Mouse (Mus musculus) CH12.LX (cell line): Measurements from ENCODE around the gene Krt18. TPM values are rescaled to one million over a fixed set of nuclear protein-coding genes. Genes with fewer than 3 reads are reported as not detected.

Experiments used
- DNase-seq: peaks from one replicate; pipeline ENCODE4 v3.0.0-alpha.2; 2013; ENCODE audit errors: extremely low read depth
- H3K27ac ChIP-seq: 2 replicates; pipeline ENCODE4 v1.5.1; 2012; ENCODE audit warnings: low read depth, mild to moderate bottlenecking, control low read depth, moderate library complexity; ENCODE audit not compliant: insufficient read depth
- H3K27me3 ChIP-seq: replicated peaks from 2 replicates; pipeline ENCODE3; 2012; ENCODE audit warnings: inconsistent platforms
- H3K36me3 ChIP-seq, 2 experiments: replicated peaks in 1 of 2; 2 replicates each; pipeline versions ENCODE3 to v1.6.1; 2012; ENCODE audit warnings: inconsistent platforms in 1 of 2, low read length in 1 of 2, mild to moderate bottlenecking in 1 of 2, mixed read lengths in 1 of 2, moderate library complexity in 1 of 2; ENCODE audit not compliant: control insufficient read depth in 1 of 2, insufficient read depth in 1 of 2
- H3K4me1 ChIP-seq, 2 experiments: 2 replicates each; pipeline ENCODE4 v1.6.1; 2012; ENCODE audit warnings: inconsistent platforms in 1 of 2, moderate library complexity in 1 of 2; ENCODE audit not compliant: insufficient read depth in 2 of 2, control insufficient read depth in 1 of 2
- H3K4me2 ChIP-seq: 2 replicates; pipeline ENCODE4 v1.6.1; 2012; ENCODE audit warnings: low read depth, mild to moderate bottlenecking, control low read depth; ENCODE audit not compliant: poor library complexity, insufficient read depth, severe bottlenecking
- H3K4me3 ChIP-seq, 3 experiments: fragments of 150-350 bp in 1 of 3; sonication (generic) in 1 of 3; replicated peaks in 1 of 3; 2 replicates each; pipeline versions ENCODE3 to v1.5.1; 2011 to 2012; ENCODE audit warnings: low read depth in 2 of 3, low read length in 2 of 3, mild to moderate bottlenecking in 2 of 3, moderate library complexity in 2 of 3, control low read depth in 1 of 3, improper control_type of control experiment in 1 of 3, inconsistent platforms in 1 of 3, mixed read lengths in 1 of 3; ENCODE audit not compliant: poor library complexity in 1 of 3
- H3K79me2 ChIP-seq: replicated peaks from 2 replicates; pipeline ENCODE4 v1.6.1; 2012; ENCODE audit warnings: mild to moderate bottlenecking, moderate library complexity; ENCODE audit not compliant: control insufficient read depth, poor library complexity, insufficient read depth, severe bottlenecking; ENCODE audit errors: extremely low read depth
- H3K9ac ChIP-seq: 2 replicates; pipeline ENCODE4 v1.6.1; 2012; ENCODE audit warnings: low read depth, mild to moderate bottlenecking, control low read depth, moderate library complexity; ENCODE audit not compliant: insufficient read depth
- H3K9me3 ChIP-seq: replicated peaks from 2 replicates; pipeline ENCODE3; 2012; ENCODE audit warnings: low read length, inconsistent platforms, mixed read lengths
- BHLHE40 ChIP-seq: IDR thresholded peaks from 2 replicates; pipeline ENCODE4 v1.6.1; 2011; ENCODE audit warnings: mild to moderate bottlenecking, low read depth, low read length, improper control_type of control experiment
- CHD1 ChIP-seq: IDR thresholded peaks from 2 replicates; pipeline ENCODE4 v1.6.1; 2012; ENCODE audit warnings: low read depth, low read length, improper control_type of control experiment, inconsistent platforms
- CHD2 ChIP-seq: IDR thresholded peaks from 2 replicates; pipeline ENCODE4 v1.6.1; 2011; ENCODE audit warnings: low read length, improper control_type of control experiment
- CTCF ChIP-seq, 2 experiments: IDR thresholded peaks in 1 of 2; conservative IDR thresholded peaks in 1 of 2; 2 replicates each; pipeline ENCODE4 v1.5.1; 2011 to 2012; ENCODE audit warnings: low read depth in 2 of 2, low read length in 2 of 2, improper control_type of control experiment in 1 of 2, inconsistent platforms in 1 of 2, mild to moderate bottlenecking in 1 of 2, moderate library complexity in 1 of 2
- E2F4 ChIP-seq: IDR thresholded peaks from 2 replicates; pipeline ENCODE4 v1.6.1; 2011; ENCODE audit warnings: low read depth, low read length, improper control_type of control experiment; ENCODE audit not compliant: insufficient replicate concordance
- ELF1 ChIP-seq: IDR thresholded peaks from 2 replicates; pipeline ENCODE4 v1.6.1; 2014; ENCODE audit warnings: low read depth, mild to moderate bottlenecking, inconsistent platforms, low read length, improper control_type of control experiment
- EP300 ChIP-seq: IDR thresholded peaks from 2 replicates; pipeline ENCODE4 v1.6.1; 2011; ENCODE audit warnings: low read length, improper control_type of control experiment
- ETS1 ChIP-seq: conservative IDR thresholded peaks from 2 replicates; pipeline ENCODE4 v1.6.1; 2012; ENCODE audit warnings: low read depth, mild to moderate bottlenecking, inconsistent platforms, low read length, improper control_type of control experiment, moderate library complexity
- GABPA ChIP-seq: IDR thresholded peaks from 2 replicates; pipeline ENCODE4 v1.6.1; 2012; ENCODE audit warnings: low read depth, low read length, improper control_type of control experiment, inconsistent platforms; ENCODE audit not compliant: insufficient replicate concordance
- HCFC1 ChIP-seq: IDR thresholded peaks from 2 replicates; pipeline ENCODE4 v1.6.1; 2012; ENCODE audit warnings: low read depth, mild to moderate bottlenecking, inconsistent platforms, low read length, improper control_type of control experiment
- IRF4 ChIP-seq: IDR thresholded peaks from 2 replicates; pipeline ENCODE4 v1.6.1; 2014; ENCODE audit warnings: low read depth, mild to moderate bottlenecking, inconsistent platforms, low read length, improper control_type of control experiment
- JUN ChIP-seq: IDR thresholded peaks from 2 replicates; pipeline ENCODE4 v1.6.1; 2011; ENCODE audit warnings: low read depth, mild to moderate bottlenecking, low read length, improper control_type of control experiment, moderate library complexity; ENCODE audit not compliant: insufficient read depth
- JUND ChIP-seq: conservative IDR thresholded peaks from 2 replicates; pipeline ENCODE4 v1.6.1; 2011; ENCODE audit warnings: low read depth, low read length, improper control_type of control experiment
- KAT2A ChIP-seq: IDR thresholded peaks from 2 replicates; pipeline ENCODE4 v1.6.1; 2012; ENCODE audit warnings: low read length, improper control_type of control experiment, inconsistent platforms; ENCODE audit not compliant: insufficient replicate concordance
- MAFK ChIP-seq: IDR thresholded peaks from 2 replicates; pipeline ENCODE4 v1.6.1; 2011; ENCODE audit warnings: low read length, improper control_type of control experiment; ENCODE audit not compliant: insufficient replicate concordance
- MAX ChIP-seq: IDR thresholded peaks from 2 replicates; pipeline ENCODE4 v1.6.1; 2011; ENCODE audit warnings: low read length, improper control_type of control experiment
- MAZ ChIP-seq: IDR thresholded peaks from 2 replicates; pipeline ENCODE4 v1.6.1; 2012; ENCODE audit warnings: low read depth, mild to moderate bottlenecking, inconsistent platforms, low read length, improper control_type of control experiment, moderate library complexity
- MEF2A ChIP-seq: IDR thresholded peaks from 2 replicates; pipeline ENCODE4 v1.6.1; 2014; ENCODE audit warnings: low read depth, mild to moderate bottlenecking, inconsistent platforms, low read length, improper control_type of control experiment, borderline replicate concordance
- MXI1 ChIP-seq: IDR thresholded peaks from 2 replicates; pipeline ENCODE4 v1.6.1; 2011; ENCODE audit warnings: mild to moderate bottlenecking, low read depth, low read length, improper control_type of control experiment
- MYC ChIP-seq: IDR thresholded peaks from 2 replicates; pipeline ENCODE4 v1.6.1; 2011; ENCODE audit warnings: low read depth, mild to moderate bottlenecking, improper control_type of control experiment, low read length
- NELFE ChIP-seq: IDR thresholded peaks from 2 replicates; pipeline ENCODE4 v1.6.1; 2011; ENCODE audit warnings: low read depth, low read length, improper control_type of control experiment
- NRF1 ChIP-seq: IDR thresholded peaks from 2 replicates; pipeline ENCODE4 v1.6.1; 2014; ENCODE audit warnings: low read depth, mild to moderate bottlenecking, inconsistent platforms, low read length, improper control_type of control experiment, moderate library complexity
- PAX5 ChIP-seq: IDR thresholded peaks from 2 replicates; pipeline ENCODE4 v1.6.1; 2012; ENCODE audit warnings: low read length, inconsistent platforms, mixed read lengths
- POLR2A ChIP-seq: IDR thresholded peaks from 2 replicates; pipeline ENCODE4 v1.6.1; 2011; ENCODE audit warnings: low read depth, mild to moderate bottlenecking, improper control_type of control experiment, low read length
- POLR2AphosphoS2 ChIP-seq: IDR thresholded peaks from 2 replicates; pipeline ENCODE4 v1.6.1; 2011; ENCODE audit warnings: low read depth, low read length, improper control_type of control experiment
- RAD21 ChIP-seq: IDR thresholded peaks from 2 replicates; pipeline ENCODE4 v1.6.1; 2011; ENCODE audit warnings: low read depth, mild to moderate bottlenecking, low read length, improper control_type of control experiment, moderate library complexity
- RCOR1 ChIP-seq: conservative IDR thresholded peaks from 2 replicates; pipeline ENCODE4 v1.6.1; 2012; ENCODE audit warnings: low read depth, mild to moderate bottlenecking, inconsistent platforms, low read length, improper control_type of control experiment
- SIN3A ChIP-seq: IDR thresholded peaks from 2 replicates; pipeline ENCODE4 v1.6.1; 2012; ENCODE audit warnings: low read length, improper control_type of control experiment, inconsistent platforms
- SMC3 ChIP-seq: IDR thresholded peaks from 2 replicates; pipeline ENCODE4 v1.6.1; 2011; ENCODE audit warnings: low read depth, low read length, improper control_type of control experiment
- TBP ChIP-seq: conservative IDR thresholded peaks from 2 replicates; pipeline ENCODE4 v1.6.1; 2011; ENCODE audit warnings: low read depth, low read length, improper control_type of control experiment
- TCF12 ChIP-seq: IDR thresholded peaks from 2 replicates; pipeline ENCODE4 v1.6.1; 2014; ENCODE audit warnings: low read depth, mild to moderate bottlenecking, inconsistent platforms, low read length, improper control_type of control experiment
- UBTF ChIP-seq: IDR thresholded peaks from 2 replicates; pipeline ENCODE4 v1.6.1; 2012; ENCODE audit warnings: low read depth, mild to moderate bottlenecking, inconsistent platforms, low read length, improper control_type of control experiment, moderate library complexity
- USF1 ChIP-seq: IDR thresholded peaks from 2 replicates; pipeline ENCODE4 v1.6.1; 2014; ENCODE audit warnings: low read depth, mild to moderate bottlenecking, inconsistent platforms, low read length, improper control_type of control experiment
- USF2 ChIP-seq: conservative IDR thresholded peaks from 2 replicates; pipeline ENCODE4 v1.6.1; 2011; ENCODE audit warnings: low read depth, low read length, improper control_type of control experiment
- ZC3H11A ChIP-seq: IDR thresholded peaks from 2 replicates; pipeline ENCODE4 v1.6.1; 2012; ENCODE audit warnings: low read depth, mild to moderate bottlenecking, inconsistent platforms, low read length, improper control_type of control experiment
- ZKSCAN1 ChIP-seq: IDR thresholded peaks from 2 replicates; pipeline ENCODE4 v1.6.1; 2012; ENCODE audit warnings: low read depth, inconsistent platforms, low read length, improper control_type of control experiment, borderline replicate concordance
- ZMIZ1 ChIP-seq: IDR thresholded peaks from 2 replicates; pipeline ENCODE4 v1.6.1; 2012; ENCODE audit warnings: low read depth, mild to moderate bottlenecking, inconsistent platforms, low read length, improper control_type of control experiment
- ZNF384 ChIP-seq: IDR thresholded peaks from 2 replicates; pipeline ENCODE4 v1.6.1; 2012; ENCODE audit warnings: low read depth, low read length, improper control_type of control experiment, inconsistent platforms
- dilution Hi-C: fragments of 300-500 bp; cut with MboI; formaldehyde crosslinking; loops from 2 replicates; pipeline ENCODE4 v1.14.3; 2020; ENCODE audit warnings: low sequenced_read_pairs; ENCODE audit not compliant: extremely low pct_unique_long_range_greater_than_20kb, extremely low pct_ligation_motif_present
- in situ Hi-C: fragments of 300-500 bp; cut with MboI; formaldehyde crosslinking; loops from 3 replicates; pipeline ENCODE4 v1.14.3; 2019; ENCODE audit warnings: low sequenced_read_pairs, low pct_ligation_motif_present, low pct_unique_long_range_greater_than_20kb, mixed read lengths
- polyA plus RNA-seq: library from polyadenylated mRNA; unstranded; fragments of >175 nt; gene quantifications from 2 replicates; pipeline ENCODE4 v1.2.1, GENCODE M21; 2012; ENCODE audit warnings: low read depth; ENCODE audit not compliant: insufficient read length
- total RNA-seq, 2 experiments: library from RNA; depleted of rRNA; stranded (reverse); fragments of 300-350 nt in 1 of 2; fragments of >200 nt in 1 of 2; gene quantifications; 2 replicates each; pipeline ENCODE4 v1.2.3; 2012 to 2014

The Krt18 gene
- total and polyA plus RNA-seq, 3 experiments, result 0.21 TPM; not detected in 2

DNA sequence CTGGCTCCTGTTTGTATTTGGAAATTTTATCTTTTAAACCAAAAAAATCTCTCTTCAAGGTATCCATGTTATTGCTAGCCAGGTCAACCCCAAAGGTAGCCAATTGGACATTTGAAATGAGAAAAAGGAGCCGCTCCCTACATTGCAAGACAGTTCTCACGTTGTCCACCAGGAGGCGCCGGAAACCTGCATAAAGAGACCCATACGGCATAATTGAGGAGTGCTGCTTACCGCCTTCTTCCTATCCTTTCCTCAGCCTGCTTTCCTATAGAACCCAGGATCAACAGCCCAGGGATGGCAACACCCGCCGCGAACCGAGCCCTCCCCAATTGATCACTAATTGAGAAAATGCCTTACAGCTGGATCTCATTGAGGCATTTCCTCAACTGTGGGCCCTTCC lies 39.9 kb upstream of the Krt18 start:
- in situ Hi-C loops (no loop called here), dilution Hi-C loops (no loop called here)
- H3K4me3 ChIP-seq, result no peak overlapping the region
- no peaks in the 10 kb centered on the region for H3K36me3 ChIP-seq
- H3K9me3 ChIP-seq, result no peaks in the 10 kb centered on the region
- peaks cover 4 to 22% of the 10 kb centered on the region in 2 experiments; a peak in 3 of 4 replicates for H3K4me1 ChIP-seq
- H3K9ac ChIP-seq, result no peak overlapping the region
- peaks cover 53% of the 10 kb centered on the region for H3K27me3 ChIP-seq
- no peak overlapping the region for H3K4me2 ChIP-seq
- no peaks in the 10 kb centered on the region for H3K79me2 ChIP-seq
- TF ChIP-seq ETS1 (no peak), MAZ (no peak), USF1 (no peak), HCFC1 (no peak), JUND (no peak), JUN (no peak), ZKSCAN1 (no peak), EP300 (no peak), KAT2A (no peak), E2F4 (no peak), MEF2A (peak; percentile 24; the same call in 1 of the 2 replicates), USF2 (no peak), MYC (no peak), BHLHE40 (no peak), POLR2AphosphoS2 (no peak), MAFK (no peak), ZMIZ1 (no peak), RCOR1 (no peak), IRF4 (0 out of 2 replicates have a peak, but pooled peaks have one; percentile 26), NELFE (peak; percentile 66; the same call in 1 of the 2 replicates), ZC3H11A (peak; percentile 99), CTCF (conservative IDR thresholded peaks at IDR 0.05 in 1 of 2, IDR thresholded peaks at IDR 0.05 in 1 of 2; ENCODE audit: low read depth in 2 of 2, low read length in 2 of 2) (peak; percentile 96 to 99), TCF12 (0 out of 2 replicates have a peak, but pooled peaks have one; percentile 11), UBTF (no peak), PAX5 (no peak), GABPA (no peak), TBP (no peak), SIN3A (no peak; the same call in 1 of the 2 replicates), RAD21 (peak; percentile 94), CHD2 (no peak), MXI1 (no peak), NRF1 (no peak), SMC3 (peak; percentile 100), POLR2A (no peak), MAX (no peak), ELF1 (peak; percentile 46; the same call in 1 of the 2 replicates), ZNF384 (no peak), CHD1 (no peak)
- DNase-seq, result peak; percentile 89
- no peak overlapping the region for H3K27ac ChIP-seq
